Mouse (Mus musculus) testis, adult 10 weeks (tissue): ENCODE results near the gene Gm815. TPM values are rescaled to one million over a fixed set of nuclear protein-coding genes. Genes with fewer than 3 reads are reported as not detected.

Experiments used
- polyA plus RNA-seq: library from polyadenylated mRNA; stranded (reverse); fragments of 350-450 nt; fragmentation: Illumina TruSeq; extraction: RNeasy Lipid Tissue Mini Kit (QIAGEN cat#74804); gene quantifications from one replicate; pipeline ENCODE4 v1.2.3, GENCODE M21; 2014; ENCODE audit warnings: low read depth, low replicate concordance

Gm815 gene
- not detected for polyA plus RNA-seq

DNA sequence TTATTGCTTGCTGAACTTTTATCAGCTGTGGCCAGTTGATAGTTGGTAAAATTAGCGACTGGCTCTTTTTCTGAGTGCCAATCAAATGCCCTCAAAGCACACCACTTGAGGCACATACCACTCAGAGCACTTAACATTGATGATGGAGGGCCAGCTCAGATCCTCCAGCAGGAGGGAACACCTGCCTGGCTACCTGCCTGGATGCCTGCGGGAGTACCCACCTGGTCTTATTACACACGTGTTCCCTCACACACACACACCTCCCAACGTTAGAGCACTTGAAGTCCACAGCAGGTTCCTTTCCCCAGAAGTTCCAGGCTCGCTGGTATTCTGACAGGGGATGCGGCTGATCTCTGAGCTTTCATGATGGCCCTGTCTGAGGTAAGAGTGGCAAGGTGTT, at the start of gene Gm815:
Gene Gm815, plus strand, starts transcription at position 266 of the 400 bp plus-strand sequence.

